Mouse (Mus musculus): ENCODE data around the gene Hexim2.

- no peak for TF ChIP-seq CTCF (IDR thresholded peaks at IDR 0.05; ENCODE audit: low read depth, low read length)
- TF ChIP-seq POLR2A (IDR thresholded peaks at IDR 0.05; ENCODE audit: borderline replicate concordance, low read depth, low read length) = no peak
These were observed 31.9 kb upstream of the Hexim2 start for GRCm38 (mm10) chr11:103100361-103100760.

Measured in bone marrow macrophage, adult 2 months (primary cell).